Mouse (Mus musculus): Measurements from ENCODE around the gene Rplp2.

DNA sequence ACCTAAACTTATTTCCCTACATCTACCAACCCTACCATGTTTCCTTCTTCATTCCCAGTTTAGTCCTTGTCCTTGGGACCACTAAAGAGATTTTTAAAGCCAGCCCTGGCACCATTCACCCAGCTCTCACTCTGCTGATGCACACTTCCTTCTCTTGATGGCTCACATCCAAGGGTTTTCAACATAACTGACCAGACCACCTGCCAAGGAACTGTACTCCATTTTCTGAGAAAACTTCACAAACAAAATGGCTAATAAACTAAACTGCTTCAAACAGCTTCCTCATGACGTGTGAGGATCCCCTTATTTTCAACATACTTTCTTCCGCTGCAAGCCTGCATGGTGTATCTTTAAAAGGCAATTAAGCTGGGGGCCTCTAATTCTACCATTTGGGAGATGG, 6.5 kb downstream of the Rplp2 start:
- TF ChIP-seq CTCF (IDR thresholded peaks at IDR 0.05; ENCODE audit: borderline replicate concordance, extremely low read depth, insufficient read depth, insufficient read length), result no peak
- TF ChIP-seq POLR2A (IDR thresholded peaks at IDR 0.05; ENCODE audit: borderline replicate concordance, extremely low read depth, insufficient read depth, insufficient read length, poor library complexity, severe bottlenecking), result no peak
